Comparison of ENCODE assay signal across 8 mouse cellular contexts in the genomic region with DNA sequence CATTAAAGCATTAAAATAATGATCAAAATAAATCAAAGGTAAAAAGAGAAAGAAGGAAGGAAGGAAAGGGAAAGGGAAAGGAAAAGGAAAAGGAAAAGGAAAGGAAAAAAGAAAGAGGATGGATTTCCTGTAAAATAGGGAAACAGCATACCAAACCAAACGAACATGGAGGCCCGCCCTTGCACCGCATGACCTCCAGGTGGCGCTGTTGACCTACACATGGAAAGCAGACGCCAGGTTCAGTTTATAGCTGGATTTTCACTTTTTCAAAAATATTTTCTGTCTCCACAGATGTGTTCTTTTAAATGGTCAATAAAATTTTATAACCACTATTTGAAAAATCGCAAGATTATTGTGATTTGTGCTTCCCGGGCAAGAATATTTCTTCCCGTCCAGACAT.
A peak's percentile ranks its signal among the peaks of the same experiment; 100 is the strongest.
DNase-seq lines count a peak whose midpoint lies in the region; ATAC-seq and TF ChIP-seq lines count a peak whose summit lies in the region.

No protein-coding gene starts in this region.

- H3K4me2 ChIP-seq in stomach, embryonic 15.5 days = peak overlapping the region; percentile 13; the same call in 1 of the 2 replicates

- H3K9ac ChIP-seq in heart, adult 2 months (ENCODE audit: low read depth, low read length) = no peak overlapping the region
- no peak overlapping the region for H3K9ac ChIP-seq in stomach, embryonic 15.5 days

- no peaks in the 10 kb centered on the region; the same call in 1 of the 2 replicates for H3K4me1 ChIP-seq in heart, adult 2 months (ENCODE audit: control insufficient read depth, insufficient read depth, low read length)
- H3K4me1 ChIP-seq in heart, embryonic 10.5 days = 0 out of 2 replicates have a peak, but pooled peaks cover 2% of the 10 kb centered on the region
- H3K4me1 ChIP-seq in megakaryocyte, embryonic 14.5 days = peaks cover 6% of the 10 kb centered on the region
- no peaks in the 10 kb centered on the region for H3K4me1 ChIP-seq in stomach, embryonic 15.5 days

- H3K36me3 ChIP-seq in heart, adult 2 months (ENCODE audit: control insufficient read depth, insufficient read depth, low read length) = no peaks in the 10 kb centered on the region
- no peaks in the 10 kb centered on the region for H3K36me3 ChIP-seq in heart, embryonic 10.5 days
- H3K36me3 ChIP-seq in megakaryocyte, embryonic 14.5 days (replicated peaks; ENCODE audit: low read length) = no peaks in the 10 kb centered on the region
- no peaks in the 10 kb centered on the region for H3K36me3 ChIP-seq in stomach, embryonic 15.5 days

- 25% methylated on average over 8 of the region's 8 CpGs for WGBS in heart, adult 2 months
- 24% methylated on average over 8 of the region's 8 CpGs for whole genome bisulfite sequencing in heart, embryonic 10.5 days
- 13% methylated on average over 8 of the region's 8 CpGs for WGBS in stomach, embryonic 15.5 days

- 0 out of 2 replicates have a peak, but pooled peaks have one; percentile 55 for TF ChIP-seq EP300 in heart, adult 2 months (IDR thresholded peaks at IDR 0.05; ENCODE audit: insufficient read depth, low read depth, low read length)

- H3K9me3 ChIP-seq in heart, embryonic 10.5 days = no peaks in the 10 kb centered on the region
- no peaks in the 10 kb centered on the region for H3K9me3 ChIP-seq in megakaryocyte, embryonic 14.5 days
- H3K9me3 ChIP-seq in stomach, embryonic 15.5 days = no peaks in the 10 kb centered on the region

- no peak for ATAC-seq in stomach, embryonic 15.5 days (ENCODE audit: insufficient read depth, low FRiP score, low read depth)

- no peaks in the 10 kb centered on the region for H3K27me3 ChIP-seq in heart, adult 2 months (ENCODE audit: control insufficient read depth, insufficient read depth, low read length)
- H3K27me3 ChIP-seq in heart, embryonic 10.5 days (ENCODE audit: insufficient read depth, poor library complexity, severe bottlenecking) = no peaks in the 10 kb centered on the region
- no peaks in the 10 kb centered on the region for H3K27me3 ChIP-seq in megakaryocyte, embryonic 14.5 days (replicated peaks)
- H3K27me3 ChIP-seq in stomach, embryonic 15.5 days (replicated peaks) = no peaks in the 10 kb centered on the region

- no peak overlapping the region for H3K4me3 ChIP-seq in heart, adult 2 months
- no peak overlapping the region for H3K4me3 ChIP-seq in heart, embryonic 10.5 days
- H3K4me3 ChIP-seq in megakaryocyte, embryonic 14.5 days (replicated peaks) = peak overlapping the region; percentile 14
- no peak overlapping the region for H3K4me3 ChIP-seq in stomach, embryonic 15.5 days (replicated peaks)

- no peak overlapping the region for H3K27ac ChIP-seq in heart, adult 2 months
- no peak overlapping the region for H3K27ac ChIP-seq in heart, embryonic 10.5 days
- no peak overlapping the region for H3K27ac ChIP-seq in stomach, embryonic 15.5 days

- H3K79me2 ChIP-seq in heart, adult 2 months (replicated peaks; ENCODE audit: control insufficient read depth, insufficient read depth, low read length) = peaks cover 2% of the 10 kb centered on the region; the same call in 1 of the 2 replicates

- peak; percentile 99 for TF ChIP-seq CTCF in heart, adult 2 months (IDR thresholded peaks at IDR 0.05)

- intact Hi-C loops in heart, adult 2 months (cut with DNase I) = loop anchor here (2.0 kb wide), 1 partner anchor 1150 kb away; no protein-coding TSS in a partner anchor

- DNase-seq in heart, adult 2 months = peak; percentile 43 to 78
- no peak for DNase-seq in heart, embryonic 10.5 days (ENCODE audit: low spot score)
- peak; percentile 87 for DNase-seq in NIH3T3 (ENCODE audit: low read depth)
- peak; percentile 85 to 89 for DNase-seq in cerebellum, postnatal 10 days
- DNase-seq in gastrocnemius, postnatal 4 days (ENCODE audit: low spot score in 2 of 2) = peak; percentile 59 to 72
- DNase-seq in layer of hippocampus, postnatal 36 days = peak; percentile 62 to 68

- no peak for TF ChIP-seq POLR2A in heart, adult 2 months (IDR thresholded peaks at IDR 0.05; ENCODE audit: insufficient read depth, low read depth, low read length)
